Mouse (Mus musculus) liver, adult 2 months (tissue): ENCODE data around the gene Slc7a6. TPM values are rescaled to one million over a fixed set of nuclear protein-coding genes. Genes with fewer than 3 reads are reported as not detected.

Source experiments
- DNase-seq: peaks from one replicate; pipeline ENCODE4 v3.0.0-alpha.2; 2011; ENCODE audit warnings: low read depth, low spot score; ENCODE audit errors: extremely low read depth
- H3K27ac ChIP-seq: fragments of 200-500 bp; replicated peaks from 2 replicates; pipeline ENCODE4 v1.5.1; 2012; ENCODE audit warnings: low read depth, mild to moderate bottlenecking, control low read depth, inconsistent platforms, low read length; ENCODE audit not compliant: insufficient read depth
- H3K27me3 ChIP-seq: fragments of 200-500 bp; 2 replicates; pipeline ENCODE4 v1.6.1; 2012; ENCODE audit warnings: mild to moderate bottlenecking, moderate library complexity, low read length, inconsistent platforms; ENCODE audit not compliant: control insufficient read depth, insufficient read depth
- H3K36me3 ChIP-seq: fragments of 200-500 bp; 2 replicates; pipeline ENCODE4 v1.6.1; 2012; ENCODE audit warnings: low read length, inconsistent platforms; ENCODE audit not compliant: control insufficient read depth, insufficient read depth
- H3K4me1 ChIP-seq: fragments of 200-500 bp; 2 replicates; pipeline ENCODE4 v1.6.1; 2011; ENCODE audit warnings: low read length; ENCODE audit not compliant: control insufficient read depth, insufficient read depth
- H3K4me3 ChIP-seq: fragments of 200-500 bp; 2 replicates; pipeline ENCODE4 v1.5.1; 2011; ENCODE audit warnings: low read depth, mild to moderate bottlenecking, control low read depth, low read length, moderate library complexity; ENCODE audit not compliant: insufficient read depth
- H3K79me2 ChIP-seq: fragments of 200-500 bp; 2 replicates; pipeline ENCODE4 v1.6.1; 2012; ENCODE audit warnings: inconsistent platforms, mild to moderate bottlenecking, low read length, moderate library complexity; ENCODE audit not compliant: control insufficient read depth, insufficient read depth
- H3K9ac ChIP-seq: fragments of 200-500 bp; 2 replicates; pipeline ENCODE4 v1.6.1; 2012; ENCODE audit warnings: low read depth, mild to moderate bottlenecking, control low read depth, inconsistent platforms, low read length
- CTCF ChIP-seq: fragments of 200-500 bp; IDR thresholded peaks from 2 replicates; pipeline ENCODE4 v1.5.1; 2011; ENCODE audit warnings: low read depth, low read length, control low read depth
- POLR2A ChIP-seq: fragments of 200-500 bp; IDR thresholded peaks from 2 replicates; pipeline ENCODE4 v1.6.1; 2011; ENCODE audit warnings: low read length, control low read depth; ENCODE audit not compliant: insufficient read depth; ENCODE audit errors: extremely low read depth
- WGBS: fragments of 180-500 bp; shearing (Covaris S2); methylation state at CpG from one replicate; pipeline ENCODE4 v1.1.7; 2018; 5-methylcytosine and 5-hydroxymethylcytosine counted together
- polyA plus RNA-seq: library from polyadenylated mRNA; depleted of rRNA; stranded (reverse); fragments of >200 nt; gene quantifications from 2 replicates; pipeline ENCODE4 v1.2.3, GENCODE M21; 2012; rRNA removed
- total RNA-seq: library from RNA; depleted of rRNA; stranded (reverse); fragments of >200 nt; gene quantifications from 2 replicates; pipeline ENCODE4 v1.2.3, GENCODE M21; 2014; rRNA removed

The Slc7a6 gene
- total and polyA plus RNA-seq, 2 experiments = 0.09 to 0.91 TPM

- H3K36me3 ChIP-seq = peaks cover 10% of the 10 kb centered on the region
- 74% methylated on average over 3 of the region's 3 CpGs for WGBS
Measured at GRCm38 (mm10) chr8:106232751-106233150, 64.1 kb downstream of the Slc7a6 start.

GRCm38 (mm10) chr8:106234567-106235261 is 66.1 kb downstream of the Slc7a6 start:
- whole genome bisulfite sequencing = 95% methylated on average over 17 of the region's 17 CpGs

More at GRCm38 (mm10) chr8:106232751-106233150, 64.1 kb downstream of the Slc7a6 start:
- Histone ChIP-seq H3K27me3 (no peaks in the 10 kb centered on the region), H3K9ac (no peak overlapping the region), H3K79me2 (no peaks in the 10 kb centered on the region), H3K4me1 (no peaks in the 10 kb centered on the region), H3K27ac (no peak overlapping the region), H3K4me3 (no peak overlapping the region)
- TF ChIP-seq CTCF (no peak), POLR2A (no peak)
- DNase-seq = no peak

DNA sequence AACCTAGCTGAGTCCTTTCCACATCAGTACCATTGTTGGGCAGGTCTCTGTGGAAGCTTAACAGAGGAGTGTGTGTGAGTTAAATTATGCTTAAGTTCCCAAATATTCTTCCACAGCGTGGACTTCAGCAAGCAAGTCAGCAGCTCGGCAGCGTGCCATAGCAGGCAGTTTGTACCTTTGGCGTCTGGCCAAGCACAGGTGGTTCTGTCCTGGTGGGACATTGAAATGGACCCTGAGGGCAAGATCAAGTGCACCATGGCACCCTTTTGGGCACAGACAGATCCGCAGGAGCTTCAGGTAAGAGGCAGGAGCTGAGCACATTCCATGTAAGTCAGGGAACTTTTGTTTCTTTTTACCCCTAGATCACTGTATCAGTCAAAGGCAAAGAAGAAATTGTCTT is 68.4 kb downstream of the Slc7a6 start:
- no peak for DNase-seq
- Histone ChIP-seq H3K79me2 (no peaks in the 10 kb centered on the region), H3K27me3 (no peaks in the 10 kb centered on the region), H3K4me1 (no peaks in the 10 kb centered on the region), H3K27ac (no peak overlapping the region), H3K36me3 (peaks cover 11% of the 10 kb centered on the region; the same call in 1 of the 2 replicates), H3K9ac (no peak overlapping the region), H3K4me3 (no peak overlapping the region)
- 77% methylated on average over 5 of the region's 5 CpGs for WGBS
- TF ChIP-seq CTCF (no peak), POLR2A (no peak)

More at GRCm38 (mm10) chr8:106234567-106235261, 66.1 kb downstream of the Slc7a6 start:
- no peak for TF ChIP-seq CTCF
- H3K4me3 ChIP-seq = no peak overlapping the region
- H3K4me1 ChIP-seq = no peaks in the 10 kb centered on the region
- H3K27ac ChIP-seq = no peak overlapping the region
- DNase-seq = no peak
- H3K79me2 ChIP-seq = no peaks in the 10 kb centered on the region
- H3K27me3 ChIP-seq = no peaks in the 10 kb centered on the region
- H3K36me3 ChIP-seq = peaks cover 14% of the 10 kb centered on the region; the same call in 1 of the 2 replicates
- H3K9ac ChIP-seq = no peak overlapping the region

Other genes starting within 250 kb of the Slc7a6 start
- gene Ctrl, start 235.0 kb upstream of the Slc7a6 start, total RNA-seq = 8.5 and 59.0 TPM in 2 replicates
- 1.6 and 2.0 TPM in 2 replicates for gene Ctrl, start 235.0 kb upstream of the Slc7a6 start, polyA plus RNA-seq
- 86.8 and 109 TPM in 2 replicates for gene Psmb10, start 230.4 kb upstream of the Slc7a6 start, total RNA-seq
- 122 and 139 TPM in 2 replicates for gene Psmb10, start 230.4 kb upstream of the Slc7a6 start, polyA plus RNA-seq
- 215 and 324 TPM in 2 replicates for gene Lcat, start 225.5 kb upstream of the Slc7a6 start, total RNA-seq
- gene Lcat, start 225.5 kb upstream of the Slc7a6 start, polyA plus RNA-seq = 919 and 969 TPM in 2 replicates
- 10.8 and 14.2 TPM in 2 replicates for gene Slc12a4, start 202.8 kb upstream of the Slc7a6 start, total RNA-seq
- 10.7 and 16.0 TPM in 2 replicates for gene Slc12a4, start 202.8 kb upstream of the Slc7a6 start, polyA plus RNA-seq
- not detected in 2 replicates for gene Dpep3, start 189.4 kb upstream of the Slc7a6 start, total RNA-seq
- gene Dpep3, start 189.4 kb upstream of the Slc7a6 start, polyA plus RNA-seq = not detected in 2 replicates
- 5.7 and 6.8 TPM in 2 replicates for gene Dus2, start 177.5 kb upstream of the Slc7a6 start, total RNA-seq
- 5.6 and 7.1 TPM in 2 replicates for gene Dus2, start 177.5 kb upstream of the Slc7a6 start, polyA plus RNA-seq
- gene Dpep2nb, start 162.9 kb upstream of the Slc7a6 start, total RNA-seq = not detected in 2 replicates
- not detected in 2 replicates for gene Dpep2nb, start 162.9 kb upstream of the Slc7a6 start, polyA plus RNA-seq
- gene Ddx28, start 157.0 kb upstream of the Slc7a6 start, total RNA-seq = 10.3 and 12.2 TPM in 2 replicates
- gene Ddx28, start 157.0 kb upstream of the Slc7a6 start, polyA plus RNA-seq = 9.6 and 10.6 TPM in 2 replicates
- 8.5 and 10.8 TPM in 2 replicates for gene Nfatc3, start 110.0 kb upstream of the Slc7a6 start, total RNA-seq
- gene Nfatc3, start 110.0 kb upstream of the Slc7a6 start, polyA plus RNA-seq = 10.6 and 13.3 TPM in 2 replicates
- gene Esrp2, start 31.9 kb upstream of the Slc7a6 start, total RNA-seq = 43.6 and 50.5 TPM in 2 replicates
- gene Esrp2, start 31.9 kb upstream of the Slc7a6 start, polyA plus RNA-seq = 76.8 and 86.2 TPM in 2 replicates
- gene Pla2g15, start 18.5 kb upstream of the Slc7a6 start, total RNA-seq = 11.3 and 12.5 TPM in 2 replicates
- 8.7 and 10.6 TPM in 2 replicates for gene Pla2g15, start 18.5 kb upstream of the Slc7a6 start, polyA plus RNA-seq
- 21.9 and 23.0 TPM in 2 replicates for gene Slc7a6os, start 42.1 kb downstream of the Slc7a6 start, total RNA-seq
- gene Slc7a6os, start 42.1 kb downstream of the Slc7a6 start, polyA plus RNA-seq = 8.3 and 11.0 TPM in 2 replicates
- gene Prmt7, start 42.1 kb downstream of the Slc7a6 start, total RNA-seq = 9.7 and 9.9 TPM in 2 replicates
- gene Prmt7, start 42.1 kb downstream of the Slc7a6 start, polyA plus RNA-seq = 8.8 and 12.0 TPM in 2 replicates
- gene Smpd3, start 169.1 kb downstream of the Slc7a6 start, total RNA-seq = 1.3 and 1.8 TPM in 2 replicates
- 0.45 and 0.71 TPM in 2 replicates for gene Smpd3, start 169.1 kb downstream of the Slc7a6 start, polyA plus RNA-seq
- 1.5 and 1.8 TPM in 2 replicates for gene Zfp90, start 246.5 kb downstream of the Slc7a6 start, total RNA-seq
- gene Zfp90, start 246.5 kb downstream of the Slc7a6 start, polyA plus RNA-seq = 0.29 and 0.49 TPM in 2 replicates